Mouse (Mus musculus): ENCODE results near the gene Arhgap27. TPM values are rescaled to one million over a fixed set of nuclear protein-coding genes. Genes with fewer than 3 reads are reported as not detected.
"Not testable (repeated sequence)": the region's sequence is repeated elsewhere in the genome, so short reads cannot be mapped to it uniquely, and the experiment has no call there.

Arhgap27 gene
- total RNA-seq, 1 experiment from 2014 or later, result 19.3 TPM

GRCm38 (mm10) chr11:103332890-103333651 is 30.4 kb downstream of the Arhgap27 start:
- no peak for DNase-seq

GRCm38 (mm10) chr11:103332186-103332889 is 31.2 kb downstream of the Arhgap27 start:
- peak; percentile 93 for DNase-seq

- DNase-seq, result no peak
Observed at GRCm38 (mm10) chr11:103331502-103332185, 31.8 kb downstream of the Arhgap27 start.

DNA sequence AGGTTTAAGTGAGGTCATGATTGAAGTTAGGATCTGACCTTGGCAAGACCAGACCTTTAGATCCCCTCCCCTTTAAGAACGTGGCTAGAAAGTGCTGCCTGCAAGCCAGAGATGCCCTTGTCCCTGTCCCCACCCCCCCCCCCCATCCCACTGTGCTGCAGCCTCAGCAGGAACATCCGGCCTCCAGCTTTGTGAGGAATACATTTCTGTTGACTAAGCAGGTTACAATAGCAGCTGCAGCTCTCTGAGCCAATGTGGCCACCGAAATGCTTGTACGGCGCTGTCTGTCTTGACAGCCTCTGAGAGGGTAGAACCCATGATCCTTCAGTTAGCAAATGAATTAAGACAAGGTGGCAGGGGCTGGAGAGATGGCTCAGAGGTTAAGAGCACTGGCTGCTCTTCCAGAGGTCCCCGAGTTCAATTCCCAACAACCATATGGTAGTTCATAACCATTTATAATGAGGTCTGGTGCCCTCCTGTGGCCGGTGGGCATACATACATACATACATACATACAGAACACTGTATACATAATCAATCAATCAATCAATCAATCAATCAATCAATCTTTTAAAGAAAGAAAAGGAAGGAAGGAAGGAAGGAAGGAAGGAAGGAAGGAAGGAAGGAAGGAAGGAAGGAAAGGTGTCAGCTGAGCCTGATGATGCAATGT is 32.7 kb downstream of the Arhgap27 start:
- no peak for DNase-seq

GRCm38 (mm10) chr11:103326950-103327349 is 36.5 kb downstream of the Arhgap27 start:
- peak; percentile 80 for DNase-seq

- DNase-seq, result peak; percentile 82
Observed at GRCm38 (mm10) chr11:103325172-103325571, 38.3 kb downstream of the Arhgap27 start.

GRCm38 (mm10) chr11:103324723-103325122 is 38.8 kb downstream of the Arhgap27 start:
- DNase-seq, result no peak

GRCm38 (mm10) chr11:103322832-103323231 is 40.7 kb downstream of the Arhgap27 start:
- DNase-seq, result not testable (repeated sequence)

- DNase-seq, result no peak
Observed at GRCm38 (mm10) chr11:103320646-103321045, 42.8 kb downstream of the Arhgap27 start.

GRCm38 (mm10) chr11:103320196-103320595 is 43.3 kb downstream of the Arhgap27 start:
- DNase-seq, result no peak

DNA sequence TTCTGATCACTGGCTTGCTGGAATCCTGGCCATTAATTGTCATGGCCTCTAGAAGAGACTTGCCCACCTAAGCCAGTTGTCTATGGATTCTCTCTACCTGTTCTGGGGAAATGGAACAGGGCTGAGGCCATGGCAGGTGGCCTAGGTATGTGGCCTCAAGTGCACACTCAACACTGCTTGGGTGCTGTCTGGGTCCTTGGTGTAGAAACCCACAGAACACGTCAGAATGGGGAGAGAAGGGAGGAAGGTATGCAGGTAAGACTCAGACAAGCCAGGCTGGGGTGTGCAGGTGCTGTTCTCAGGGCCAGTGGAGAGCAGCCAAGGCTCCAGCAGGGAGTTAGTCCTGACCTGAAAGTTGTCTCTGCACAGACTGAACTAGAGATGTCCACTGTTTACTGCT is 45.5 kb downstream of the Arhgap27 start:
- no peak for DNase-seq

- DNase-seq, result no peak
Observed at GRCm38 (mm10) chr11:103315379-103315778, 48.1 kb downstream of the Arhgap27 start.

DNA sequence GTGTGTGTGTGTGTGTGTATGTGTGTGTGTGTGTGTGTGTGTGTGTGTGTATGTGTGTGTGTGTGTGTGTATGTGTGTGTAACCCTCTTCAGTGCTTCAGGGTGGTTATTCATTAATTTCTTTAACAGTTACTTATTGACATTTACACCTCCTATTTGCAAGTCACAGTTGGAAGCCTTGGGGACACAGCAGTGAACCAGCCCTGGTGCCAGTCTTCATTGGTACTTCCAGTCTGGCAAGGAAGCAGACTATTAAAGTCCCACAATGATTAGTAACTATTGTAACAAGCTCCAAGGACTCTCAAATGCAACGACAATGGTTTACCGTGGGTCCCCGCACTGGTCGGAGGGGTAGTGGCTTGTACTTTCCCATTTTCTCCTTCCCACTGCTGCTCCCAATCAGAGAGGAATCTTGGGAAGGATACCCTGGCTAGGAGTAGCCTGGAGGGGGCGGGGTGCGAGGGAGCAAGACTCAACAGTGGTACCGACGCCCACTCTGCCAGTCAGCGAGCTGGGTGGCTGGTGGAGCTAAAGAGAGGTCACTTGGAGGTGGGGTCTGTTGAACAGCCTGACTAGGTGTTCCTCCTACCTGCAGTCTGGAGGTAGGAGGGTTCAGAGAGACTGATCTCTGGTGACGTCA is 48.6 kb downstream of the Arhgap27 start:
- DNase-seq, result no peak

DNA sequence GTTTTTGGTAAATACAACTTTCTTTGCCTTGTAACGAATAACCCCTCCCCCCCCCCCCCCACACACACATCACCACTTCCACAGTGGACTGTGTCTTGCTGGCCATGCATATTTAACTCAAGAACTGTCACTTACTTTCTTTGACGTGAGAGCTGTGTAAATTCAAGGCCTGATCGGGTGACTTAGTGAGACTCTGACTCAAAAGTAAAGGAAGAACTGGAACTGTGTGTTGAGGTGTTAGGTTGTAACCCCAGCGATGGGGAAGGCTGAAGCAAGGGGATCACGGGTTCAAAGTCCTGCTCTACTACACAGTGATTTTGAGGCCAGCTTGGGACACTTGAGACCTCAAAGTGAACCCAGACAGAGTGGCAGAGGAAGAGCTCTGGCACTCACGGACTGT is 50.0 kb downstream of the Arhgap27 start:
- no peak for DNase-seq

- DNase-seq, result no peak
Observed at GRCm38 (mm10) chr11:103312655-103313255, 50.7 kb downstream of the Arhgap27 start.

DNA sequence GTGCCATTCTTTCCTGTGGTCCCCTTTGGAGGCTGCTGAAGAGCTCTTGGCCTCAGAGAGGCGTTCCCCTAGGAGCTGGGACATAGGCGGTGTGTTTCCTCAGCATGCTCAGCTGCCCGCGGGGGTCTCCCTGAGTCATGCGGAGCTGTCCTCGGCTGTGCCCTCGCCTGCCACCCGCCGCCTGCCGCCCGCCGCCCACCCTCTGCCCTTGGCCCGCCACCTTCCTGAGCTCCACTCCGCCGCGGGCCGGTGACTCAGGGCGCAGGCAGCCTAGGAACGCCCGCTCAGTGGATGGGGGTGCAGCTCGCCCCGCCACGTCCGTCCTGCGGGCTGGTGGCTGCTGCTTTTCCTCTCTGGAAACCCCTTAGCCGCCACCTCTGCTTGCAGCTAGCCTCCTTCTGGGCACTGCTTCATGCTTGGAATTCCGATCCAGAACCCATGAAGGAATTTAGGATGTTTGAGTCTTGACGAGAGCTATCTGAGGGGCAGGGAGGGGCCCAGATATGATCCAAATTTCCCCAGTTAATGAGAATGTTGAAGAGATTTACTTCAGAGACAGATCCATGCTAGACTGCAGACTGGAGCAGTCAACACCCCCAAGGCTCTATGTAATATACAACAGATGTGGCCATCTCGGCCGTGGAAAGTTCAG is 51.4 kb downstream of the Arhgap27 start:
- DNase-seq, result peak; percentile 89

DNA sequence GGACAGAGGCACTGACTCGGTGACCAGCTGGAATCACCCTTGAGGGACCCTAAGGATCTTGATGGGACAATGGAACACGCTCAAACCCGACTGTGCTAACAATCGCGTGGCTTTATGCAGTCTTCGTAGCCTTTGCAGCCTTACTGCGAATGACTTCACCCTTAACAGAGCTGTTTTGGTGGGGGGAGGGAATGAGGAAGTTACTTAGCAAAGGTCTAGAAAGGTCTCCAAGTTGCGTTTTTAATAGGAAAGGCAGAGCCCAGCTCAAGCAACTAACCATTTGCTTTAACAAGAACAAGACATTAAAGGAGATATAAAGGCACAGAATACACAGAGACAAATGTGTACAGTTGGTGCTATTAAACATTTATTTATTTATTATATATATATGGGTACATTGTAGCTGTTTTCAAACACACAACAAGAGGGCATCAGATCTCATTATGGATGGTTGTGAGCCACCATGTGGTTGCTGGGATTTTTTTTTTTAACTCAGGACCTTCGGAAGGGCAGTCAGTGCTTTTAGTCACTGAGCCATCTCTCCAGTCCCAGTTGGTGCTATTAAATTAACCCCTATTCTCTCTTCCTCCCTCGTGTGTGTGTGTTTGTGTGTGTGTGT is 53.4 kb downstream of the Arhgap27 start:
- DNase-seq, result no peak

DNA sequence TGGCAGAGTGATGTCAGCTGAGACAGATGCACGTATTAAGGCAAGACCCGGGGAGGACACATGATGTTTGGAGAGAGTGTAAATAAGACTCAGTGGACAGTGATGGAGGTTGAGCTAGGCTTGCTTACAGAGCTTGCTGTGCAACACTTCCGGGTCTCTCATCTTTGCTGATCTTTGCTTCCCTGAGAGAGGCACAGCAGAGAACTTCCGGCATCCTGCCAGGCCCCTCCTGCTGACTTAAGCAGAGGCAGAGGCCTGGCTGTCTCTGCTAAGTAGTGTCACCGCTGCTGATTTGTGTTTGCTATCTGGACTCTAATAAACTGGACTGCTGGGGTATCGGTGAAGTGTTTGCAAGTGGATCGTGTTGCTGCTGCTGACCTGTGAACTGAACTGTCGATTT is 55.6 kb downstream of the Arhgap27 start:
- peak; percentile 61 for DNase-seq

DNA sequence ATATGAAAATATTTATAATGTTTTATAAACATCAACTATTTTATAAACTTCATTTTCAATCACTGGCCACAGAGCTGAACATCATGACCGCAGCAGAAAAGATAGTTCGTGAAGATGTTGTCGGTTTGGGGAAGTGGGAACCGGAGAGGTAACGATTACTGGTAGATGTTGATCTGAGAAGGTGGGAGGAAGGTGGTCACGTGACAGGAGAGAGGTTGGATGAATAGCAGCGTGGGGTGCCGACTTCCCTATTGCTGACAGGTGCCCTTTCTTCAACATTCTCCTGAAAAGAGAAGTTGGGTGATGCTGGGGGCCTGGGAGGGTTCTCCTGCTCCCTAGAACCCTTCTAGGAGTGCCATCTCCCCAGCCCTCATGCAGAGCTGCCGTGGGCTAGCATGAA is 59.0 kb downstream of the Arhgap27 start:
- no peak for DNase-seq

DNA sequence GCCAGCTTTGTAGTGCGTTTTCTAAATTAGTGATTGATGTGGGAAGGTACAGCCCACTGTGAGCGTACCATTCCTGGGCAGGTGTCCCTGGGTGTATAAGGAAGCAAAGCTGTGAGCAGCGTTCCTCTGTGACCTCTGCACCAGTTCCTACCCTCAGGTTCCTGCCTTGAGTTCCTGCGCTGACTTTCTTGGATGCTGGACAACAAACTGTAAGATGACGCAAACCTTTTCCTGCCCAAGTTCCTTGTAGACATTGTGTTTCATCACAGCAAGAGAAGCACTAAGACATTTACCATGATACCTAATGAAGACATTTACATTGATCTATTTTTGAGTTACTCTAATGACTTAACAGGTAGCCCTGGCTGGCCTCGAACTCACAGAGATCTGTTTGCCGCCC is 68.7 kb downstream of the Arhgap27 start:
- no peak for DNase-seq

GRCm38 (mm10) chr11:103294066-103294465 is 69.4 kb downstream of the Arhgap27 start:
- no peak for DNase-seq

All from adrenal gland, postnatal 14 days (tissue).